9 mouse cellular contexts compared by ENCODE assay signal in the genomic region with DNA sequence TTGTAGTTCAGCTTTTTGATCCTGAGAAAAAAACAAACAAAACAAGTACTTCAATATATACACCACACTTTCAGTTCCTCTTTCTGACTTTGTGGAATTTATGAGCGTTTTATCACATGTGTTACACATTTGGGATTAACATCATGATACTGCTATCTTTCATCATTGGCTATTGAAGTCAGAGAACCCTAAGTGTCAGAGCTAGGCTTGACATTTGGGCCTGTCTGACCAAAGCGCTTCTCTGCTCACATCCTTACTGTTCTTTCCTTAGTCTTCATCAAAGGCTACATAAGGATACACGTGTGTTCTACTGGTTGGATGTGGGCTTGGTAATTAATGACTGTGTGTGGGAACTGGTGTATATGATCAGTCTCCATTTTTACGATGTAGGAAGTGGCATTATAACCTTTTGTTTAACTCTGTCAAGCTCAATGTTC. TPM values are rescaled to one million over a fixed set of nuclear protein-coding genes. Genes with fewer than 3 reads are reported as not detected.
DNase-seq lines count a peak whose midpoint lies in the region; ATAC-seq and TF ChIP-seq lines count a peak whose summit lies in the region.
"Had no signal": no experiment of that assay in that cellular context is flagged by ENCODE, and none has a peak within 500 bp of the region (broad histone marks: within the 10 kb centered on the region; RNA-seq: fewer than 3 reads in every experiment).

No protein-coding gene starts in this region.

- no peak overlapping the region for H3K27ac ChIP-seq in heart, embryonic 15.5 days
- peak overlapping the region; percentile 88; the same call in 1 of the 2 replicates for H3K27ac ChIP-seq in hindbrain, embryonic 14.5 days
- peak overlapping the region; percentile 91 for H3K27ac ChIP-seq in midbrain, embryonic 13.5 days

- H3K9ac ChIP-seq in heart, embryonic 15.5 days: no peak overlapping the region
- peak overlapping the region; percentile 94 for H3K9ac ChIP-seq in hindbrain, embryonic 14.5 days
- H3K9ac ChIP-seq in midbrain, embryonic 13.5 days (replicated peaks): peak overlapping the region; percentile 86

- WGBS in heart, embryonic 15.5 days: 64% methylated on average over 4 of the region's 4 CpGs
- 73% methylated on average over 4 of the region's 4 CpGs for WGBS in hindbrain, embryonic 14.5 days
- WGBS in midbrain, embryonic 13.5 days: 77% methylated on average over 4 of the region's 4 CpGs

- peaks cover 25% of the 10 kb centered on the region for H3K4me1 ChIP-seq in heart, embryonic 15.5 days (replicated peaks)
- peaks cover 51% of the 10 kb centered on the region for H3K4me1 ChIP-seq in G1E (ENCODE audit: insufficient read depth, low read depth, low read length)
- H3K4me1 ChIP-seq in hindbrain, embryonic 14.5 days (replicated peaks; ENCODE audit: control insufficient read depth, insufficient read depth, low read length): peaks cover 23% of the 10 kb centered on the region
- H3K4me1 ChIP-seq in midbrain, embryonic 13.5 days (replicated peaks): peaks cover 29% of the 10 kb centered on the region

- intact Hi-C loops in heart, postnatal 14 days (cut with DNase I): no loop called here
- intact Hi-C loops in gastrocnemius, postnatal 36 days (cut with DNase I): no loop called here

- H3K4me3 ChIP-seq in heart, embryonic 15.5 days: no peak overlapping the region
- H3K4me3 ChIP-seq in G1E (ENCODE audit: low read depth, low read length): peak overlapping the region; percentile 87; the same call in 1 of the 2 replicates
- H3K4me3 ChIP-seq in hindbrain, embryonic 14.5 days (replicated peaks; ENCODE audit: low read length): peak overlapping the region; percentile 81; the same call in 1 of the 2 replicates
- peak overlapping the region; percentile 90 for H3K4me3 ChIP-seq in midbrain, embryonic 13.5 days (replicated peaks)

- TF ChIP-seq CTCF in G1E (IDR thresholded peaks at IDR 0.05; ENCODE audit: low read depth, low read length): no peak

- ATAC-seq in heart, embryonic 15.5 days (replicated peaks; ENCODE audit: insufficient number of reproducible peaks, insufficient read depth, low FRiP score, low read depth): no peak
- peak; percentile 41; the same call in 1 of the 2 replicates for ATAC-seq in G1E (ENCODE audit: extremely low read depth, insufficient number of reproducible peaks, low FRiP score, poor library complexity, severe bottlenecking)
- ATAC-seq in hindbrain, embryonic 14.5 days (ENCODE audit: low FRiP score): no peak
- ATAC-seq in midbrain, embryonic 13.5 days: no peak
- ATAC-seq in frontal cortex, adult (ENCODE audit: low TSS enrichment): no peak

- no peak for DNase-seq in heart, postnatal 14 days
- peak; percentile 48 for DNase-seq in G1E (ENCODE audit: low spot score)
- DNase-seq in hindbrain, embryonic 14.5 days (ENCODE audit: low spot score): no peak
- DNase-seq in gastrocnemius, postnatal 36 days: no peak
- no peak for DNase-seq in adrenal gland, postnatal 36 days
- DNase-seq: cerebellum, adult 8-10 months had no signal

- no peaks in the 10 kb centered on the region for H3K27me3 ChIP-seq in heart, embryonic 15.5 days
- no peaks in the 10 kb centered on the region for H3K27me3 ChIP-seq in G1E (ENCODE audit: insufficient read depth, low read length)
- H3K27me3 ChIP-seq in hindbrain, embryonic 14.5 days (ENCODE audit: control insufficient read depth, insufficient read depth, low read length): no peaks in the 10 kb centered on the region
- no peaks in the 10 kb centered on the region for H3K27me3 ChIP-seq in midbrain, embryonic 13.5 days

- H3K4me2 ChIP-seq in heart, embryonic 15.5 days: peak overlapping the region; percentile 79
- H3K4me2 ChIP-seq in hindbrain, embryonic 14.5 days (replicated peaks): peak overlapping the region; percentile 66
- peak overlapping the region; percentile 89 for H3K4me2 ChIP-seq in midbrain, embryonic 13.5 days (replicated peaks)

- peaks cover 9% of the 10 kb centered on the region for H3K36me3 ChIP-seq in heart, embryonic 15.5 days
- H3K36me3 ChIP-seq in G1E (replicated peaks): peaks cover 47% of the 10 kb centered on the region
- peaks cover 20% of the 10 kb centered on the region for H3K36me3 ChIP-seq in hindbrain, embryonic 14.5 days (replicated peaks; ENCODE audit: control insufficient read depth, insufficient read depth)
- peaks cover 13% of the 10 kb centered on the region for H3K36me3 ChIP-seq in midbrain, embryonic 13.5 days

- H3K9me3 ChIP-seq in heart, embryonic 15.5 days (replicated peaks): no peaks in the 10 kb centered on the region
- no peaks in the 10 kb centered on the region for H3K9me3 ChIP-seq in G1E (replicated peaks)
- H3K9me3 ChIP-seq in hindbrain, embryonic 14.5 days (ENCODE audit: control insufficient read depth, low read length): no peaks in the 10 kb centered on the region
- H3K9me3 ChIP-seq in midbrain, embryonic 13.5 days: no peaks in the 10 kb centered on the region

RNA-seq across cellular contexts. Expression of gene Alg9, which starts 0.8 kb away (rescaled TPM):
- polyA plus RNA-seq in heart, embryonic 15.5 days (2015; fragmentation: Nextera tagmentation; extraction: Ambion mirVana): 20.7 and 29.7 TPM in 2 replicates
- 10 to 100 TPM in 1 of 2 experiments, 1 to 10 TPM in 1; 9.9 to 10.1 TPM for total RNA-seq in heart, postnatal 14 days (2021)
- total RNA-seq in G1E (2014; fragmentation: Nextera tagmentation): 29.3 and 35.3 TPM in 2 replicates
- total RNA-seq in G1E (2017): 20.6 and 21.9 TPM in 2 replicates
- polyA plus RNA-seq in G1E (2012): 14.8 and 18.0 TPM in 2 replicates
- 63.4 and 67.9 TPM in 2 replicates for polyA plus RNA-seq in hindbrain, embryonic 14.5 days (2014; fragmentation: Nextera tagmentation; extraction: Ambion mirVana)
- 51.6 and 53.5 TPM in 2 replicates for polyA plus RNA-seq in midbrain, embryonic 13.5 days (2015; fragmentation: Nextera tagmentation; extraction: Ambion mirVana)
- total RNA-seq in gastrocnemius, postnatal 36 days (2021): 10 to 100 TPM in 1 of 2 experiments, 1 to 10 TPM in 1; 7.1 to 10.2 TPM
- 10 to 100 TPM; 24.2 to 27.7 TPM for total RNA-seq in adrenal gland, postnatal 36 days (2021)

RNA-seq across cellular contexts. Expression of gene 1110032A03Rik, which starts 1.3 kb away (rescaled TPM):
- 24.4 and 25.1 TPM in 2 replicates for polyA plus RNA-seq in heart, embryonic 15.5 days (2015; fragmentation: Nextera tagmentation; extraction: Ambion mirVana)
- 10 to 100 TPM in 1 of 2 experiments, 1 to 10 TPM in 1; 7.9 to 10.4 TPM for total RNA-seq in heart, postnatal 14 days (2021)
- total RNA-seq in G1E (2014; fragmentation: Nextera tagmentation) (59.2 and 70.6 TPM in 2 replicates), G1E (2017) (23.1 and 23.5 TPM in 2 replicates)
- polyA plus RNA-seq in G1E (2012): 1.2 and 2.0 TPM in 2 replicates
- 55.0 and 62.7 TPM in 2 replicates for polyA plus RNA-seq in hindbrain, embryonic 14.5 days (2014; fragmentation: Nextera tagmentation; extraction: Ambion mirVana)
- polyA plus RNA-seq in midbrain, embryonic 13.5 days (2015; fragmentation: Nextera tagmentation; extraction: Ambion mirVana): 59.9 and 61.7 TPM in 2 replicates
- total RNA-seq in gastrocnemius, postnatal 36 days (2021): 10 to 100 TPM in 1 of 2 experiments, 1 to 10 TPM in 1; 9.8 to 11.2 TPM
- 10 to 100 TPM; 34.9 to 44.5 TPM for total RNA-seq in adrenal gland, postnatal 36 days (2021)

RNA-seq across cellular contexts. Expression of gene Fdxacb1, which starts 6.0 kb away (rescaled TPM):
- polyA plus RNA-seq in heart, embryonic 15.5 days (2015; fragmentation: Nextera tagmentation; extraction: Ambion mirVana): 7.6 and 10.2 TPM in 2 replicates
- 1 to 10 TPM; 5.7 to 6.0 TPM for total RNA-seq in heart, postnatal 14 days (2021)
- total RNA-seq in G1E (2014; fragmentation: Nextera tagmentation) (6.4 and 13.3 TPM in 2 replicates), G1E (2017) (9.1 and 9.2 TPM in 2 replicates)
- polyA plus RNA-seq in G1E (2012): 1.0 and 1.7 TPM in 2 replicates
- polyA plus RNA-seq in hindbrain, embryonic 14.5 days (2014; fragmentation: Nextera tagmentation; extraction: Ambion mirVana): 10.1 and 10.7 TPM in 2 replicates
- 11.5 and 14.3 TPM in 2 replicates for polyA plus RNA-seq in midbrain, embryonic 13.5 days (2015; fragmentation: Nextera tagmentation; extraction: Ambion mirVana)
- 1 to 10 TPM; 4.3 to 4.6 TPM for total RNA-seq in gastrocnemius, postnatal 36 days (2021)
- total RNA-seq in adrenal gland, postnatal 36 days (2021): 1 to 10 TPM; 4.2 to 6.1 TPM

RNA-seq across cellular contexts. Expression of gene Hspb2, which starts 21.9 kb away (rescaled TPM):
- polyA plus RNA-seq in heart, embryonic 15.5 days (2015; fragmentation: Nextera tagmentation; extraction: Ambion mirVana): 236 and 268 TPM in 2 replicates
- total RNA-seq in heart, postnatal 14 days (2021): 100 to 1,000 TPM; 128 to 131 TPM
- total RNA-seq in G1E (2014; fragmentation: Nextera tagmentation) (not detected in 2 replicates), G1E (2017) (not detected in 2 replicates)
- not detected in 2 replicates for polyA plus RNA-seq in G1E (2012)
- polyA plus RNA-seq in hindbrain, embryonic 14.5 days (2014; fragmentation: Nextera tagmentation; extraction: Ambion mirVana): 0.83 and 1.8 TPM in 2 replicates
- polyA plus RNA-seq in midbrain, embryonic 13.5 days (2015; fragmentation: Nextera tagmentation; extraction: Ambion mirVana): 0.42 and 0.54 TPM in 2 replicates
- total RNA-seq in gastrocnemius, postnatal 36 days (2021): 100 to 1,000 TPM; 118 to 134 TPM
- total RNA-seq in adrenal gland, postnatal 36 days (2021): 1 to 10 TPM; 1.5 to 2.2 TPM

RNA-seq across cellular contexts. Expression of gene Cryab, which starts 22.9 kb away (rescaled TPM):
- 978 and 1,330 TPM in 2 replicates for polyA plus RNA-seq in heart, embryonic 15.5 days (2015; fragmentation: Nextera tagmentation; extraction: Ambion mirVana)
- total RNA-seq in heart, postnatal 14 days (2021): 1,000 to 10,000 TPM; 1,337 to 1,386 TPM
- total RNA-seq in G1E (2014; fragmentation: Nextera tagmentation) (not detected in 2 replicates), G1E (2017) (0.11 TPM in 1 of 2 replicates, not detected in the other)
- not detected in 2 replicates for polyA plus RNA-seq in G1E (2012)
- polyA plus RNA-seq in hindbrain, embryonic 14.5 days (2014; fragmentation: Nextera tagmentation; extraction: Ambion mirVana): 11.9 and 14.9 TPM in 2 replicates
- polyA plus RNA-seq in midbrain, embryonic 13.5 days (2015; fragmentation: Nextera tagmentation; extraction: Ambion mirVana): 3.5 and 4.0 TPM in 2 replicates
- total RNA-seq in gastrocnemius, postnatal 36 days (2021): 1,000 to 10,000 TPM; 1,018 to 1,083 TPM
- 10 to 100 TPM; 21.2 to 46.6 TPM for total RNA-seq in adrenal gland, postnatal 36 days (2021)
